Mouse (Mus musculus) liver, adult 10 weeks (tissue): ENCODE results near the gene Rab5if. TPM values are rescaled to one million over a fixed set of nuclear protein-coding genes. Genes with fewer than 3 reads are reported as not detected.

Experiments used
- polyA plus RNA-seq: library from polyadenylated mRNA; stranded (reverse); fragments of 350-450 nt; fragmentation: Illumina TruSeq; extraction: RNeasy Lipid Tissue Mini Kit (QIAGEN cat#74804); gene quantifications from one replicate; pipeline ENCODE4 v1.2.3, GENCODE M21; 2014; ENCODE audit warnings: low read depth, low replicate concordance

The Rab5if gene
- 151 TPM for polyA plus RNA-seq

DNA sequence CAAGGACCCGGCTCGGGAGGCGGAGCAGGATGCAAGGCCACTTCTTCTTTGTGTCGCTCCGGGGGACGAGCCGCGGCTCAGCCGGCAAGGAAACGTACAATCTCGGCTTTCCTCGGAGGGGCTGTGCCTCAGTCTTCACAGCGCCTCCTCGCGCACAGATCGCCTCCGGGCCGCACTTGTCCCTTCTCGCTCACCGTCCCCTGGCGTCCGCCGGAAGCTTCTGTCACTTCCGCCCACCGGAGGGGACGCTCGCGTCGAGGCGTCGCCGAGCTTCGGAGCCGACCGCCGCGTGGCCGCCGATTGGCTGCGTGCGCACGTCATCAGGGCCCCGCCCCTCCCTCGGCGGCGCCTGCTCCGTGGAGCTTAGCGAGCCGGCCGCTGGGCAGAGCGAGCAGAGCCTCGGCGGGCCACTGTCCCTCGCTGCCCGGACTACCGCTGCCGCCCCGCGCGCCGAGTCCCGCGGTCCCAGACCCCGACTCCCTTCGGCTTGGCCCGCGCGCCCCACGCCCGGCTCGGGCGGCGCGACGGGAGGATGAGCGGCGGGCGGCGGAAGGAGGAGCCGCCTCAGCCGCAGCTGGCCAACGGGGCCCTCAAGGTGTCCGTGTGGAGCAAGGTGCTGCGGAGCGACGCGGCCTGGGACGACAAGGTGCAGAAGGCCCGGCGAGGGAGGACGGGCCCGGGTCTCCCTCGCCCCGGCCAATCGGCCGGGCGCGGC is at the start of gene Rab5if:
Gene Rab5if, plus strand, starts transcription at position 357 of the 715 bp plus-strand sequence.

DNA sequence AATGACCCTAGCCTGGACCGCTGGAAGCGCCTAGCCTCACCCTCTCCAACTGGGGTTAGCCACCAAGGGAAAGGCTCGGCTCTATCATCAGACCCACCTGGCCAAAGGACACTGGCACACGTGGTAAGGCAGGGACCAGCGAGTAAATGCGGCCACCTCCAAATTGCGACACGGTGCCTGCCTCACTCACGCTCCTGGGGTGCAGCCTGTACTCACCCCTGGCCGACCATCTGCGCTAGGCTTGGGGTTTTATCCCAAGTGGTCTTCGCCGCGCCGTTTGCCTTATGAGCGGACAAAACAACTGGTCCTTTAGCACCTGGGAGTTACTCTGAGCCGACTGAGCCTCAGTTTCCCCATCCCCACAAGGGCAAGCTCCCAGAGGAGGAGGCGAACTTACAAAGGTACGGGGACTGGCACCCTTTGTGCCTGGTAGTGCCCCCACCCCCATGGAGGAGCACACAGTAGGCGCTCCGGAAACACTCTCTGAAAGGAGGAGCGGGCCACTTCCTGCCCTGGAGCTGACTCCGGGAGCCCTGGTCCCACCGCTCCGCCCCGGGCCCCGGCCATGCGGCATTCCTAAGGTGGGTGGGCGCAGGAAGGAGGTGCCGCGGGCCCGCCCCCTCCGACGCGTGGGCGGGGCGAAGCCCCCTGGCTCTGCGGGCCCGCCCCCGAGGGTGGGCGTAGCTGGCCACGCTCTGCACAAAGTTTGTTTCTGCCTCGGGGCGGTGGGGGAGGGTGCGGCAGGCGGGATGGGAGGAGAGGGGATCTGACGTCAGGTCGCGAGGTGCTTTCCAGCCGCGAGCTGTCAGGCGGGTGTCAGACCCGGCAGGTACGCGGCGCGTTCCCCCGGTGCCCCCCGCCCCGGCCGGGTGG is 23.4 kb upstream of the Rab5if start, which contains the start of gene Tgif2:
Gene Tgif2, plus strand, starts transcription at position 689 of the 873 bp plus-strand sequence.

DNA sequence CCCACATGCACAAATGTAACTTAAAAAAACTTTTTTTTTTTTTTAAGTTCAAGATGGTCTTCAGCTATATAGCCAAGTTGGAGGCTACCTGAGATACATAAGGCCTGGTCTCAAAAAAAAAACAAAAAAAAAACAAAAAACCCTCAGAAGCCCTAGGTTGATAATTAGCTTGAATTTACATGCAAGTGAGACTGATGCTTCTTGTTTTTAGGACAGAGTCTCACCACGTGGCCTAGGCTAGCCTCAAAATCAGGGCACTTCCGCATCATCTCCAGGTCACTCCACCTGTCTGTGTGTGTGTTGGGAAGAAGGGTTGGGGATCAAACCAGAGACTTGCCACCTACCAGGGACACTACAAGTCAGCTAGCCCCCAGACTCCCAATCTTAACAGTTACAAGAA is 5.1 kb upstream of the Rab5if start, which contains the start of gene 4930518I15Rik:
Gene 4930518I15Rik, minus strand, starts transcription at position 112 of the 400 bp plus-strand sequence.

DNA sequence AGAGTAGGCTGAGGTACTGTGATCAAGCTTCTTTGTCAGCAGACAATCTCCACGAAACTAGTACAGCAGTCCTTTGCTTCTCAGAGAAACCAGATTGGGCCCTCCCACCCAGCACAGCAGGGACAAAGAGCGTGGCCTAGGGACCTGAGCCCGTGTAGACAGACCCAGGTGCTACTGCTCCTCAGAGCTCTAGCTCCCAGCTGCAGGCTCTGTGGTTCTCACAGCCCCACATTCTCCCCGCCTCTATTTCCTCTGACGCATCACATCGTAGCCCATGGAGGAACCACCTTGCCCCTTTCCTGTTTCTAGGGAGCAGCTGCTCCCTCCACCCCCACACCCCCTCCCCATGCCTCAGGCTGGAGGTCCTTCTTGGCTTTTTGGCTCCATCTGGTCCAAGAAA is 24.1 kb downstream of the Rab5if start, which contains the start of gene Sla2:
Gene Sla2, minus strand, starts transcription at position 176 of the 400 bp plus-strand sequence.

Other genes with a start within 250 kb of the Rab5if start
- gene Dlgap4, start 249.4 kb upstream of the Rab5if start, polyA plus RNA-seq: 1.5 TPM
- gene Myl9, start 87.7 kb upstream of the Rab5if start, polyA plus RNA-seq: not detected
- gene Tgif2, start 23.1 kb upstream of the Rab5if start, polyA plus RNA-seq: 0.19 TPM
- 0.79 TPM for gene 4930518I15Rik, start 5.2 kb upstream of the Rab5if start, polyA plus RNA-seq
- not detected for gene Sla2, start 24.1 kb downstream of the Rab5if start, polyA plus RNA-seq
- gene Ndrg3, start 128.9 kb downstream of the Rab5if start, polyA plus RNA-seq: 15.0 TPM
- gene Dsn1, start 144.0 kb downstream of the Rab5if start, polyA plus RNA-seq: 1.4 TPM
- 0.05 TPM for gene Soga1, start 216.1 kb downstream of the Rab5if start, polyA plus RNA-seq
- gene Tldc2, start 223.9 kb downstream of the Rab5if start, polyA plus RNA-seq: not detected